Mouse (Mus musculus) lung, postnatal 0 days (tissue): ENCODE data around the gene Chic2.

Experiments
- CTCF ChIP-seq: IDR thresholded peaks from 2 replicates; pipeline ENCODE4 v1.5.1; 2016; ENCODE audit warnings: antibody characterized with exemption, mild to moderate bottlenecking
- EP300 ChIP-seq: IDR thresholded peaks from 2 replicates; pipeline ENCODE4 v1.6.1; 2016; ENCODE audit warnings: antibody characterized with exemption, mild to moderate bottlenecking, control low read depth

- TF ChIP-seq CTCF (no peak), EP300 (no peak)
Measured at GRCm38 (mm10) chr5:75014768-75015167, 29.8 kb downstream of the Chic2 start.
